Mouse (Mus musculus) megakaryocyte-erythroid progenitor cell, adult 5-6 weeks (primary cell): ENCODE measurements at regions not wholly inside any gene's neighbourhood (a gene's known extent, or its start where the extent isn't known, plus 50 kb on each side); places are given as distances from the start of the nearest gene placed in this dataset.
A peak's percentile ranks its signal among the peaks of the same experiment; 100 is the strongest.

ENCODE experiments used
- ATAC-seq: replicated peaks from 2 replicates; pipeline ENCODE4 v1.8.0; 2016; ENCODE audit warnings: mild to moderate bottlenecking, inconsistent platforms; ENCODE audit not compliant: severe bottlenecking, poor library complexity, low FRiP score, low TSS enrichment

- ATAC-seq: no peak
Observed at GRCm38 (mm10) chr2:9574651-9575050, 306.4 kb upstream of the 4930412O13Rik start.

- ATAC-seq: no peak
Observed at GRCm38 (mm10) chr2:9577868-9578267, 303.2 kb upstream of the 4930412O13Rik start.

- no peak for ATAC-seq
Observed at GRCm38 (mm10) chr2:9587389-9587788, 293.7 kb upstream of the 4930412O13Rik start.

- no peak for ATAC-seq
Observed at GRCm38 (mm10) chr2:9589200-9589599, 291.9 kb upstream of the 4930412O13Rik start.

GRCm38 (mm10) chr2:9592531-9592930 lies 288.5 kb upstream of the 4930412O13Rik start:
- no peak for ATAC-seq

GRCm38 (mm10) chr2:9593931-9594330 lies 287.1 kb upstream of the 4930412O13Rik start:
- peak; percentile 93 for ATAC-seq

- ATAC-seq: no peak
Observed at GRCm38 (mm10) chr2:9595236-9595850, 285.7 kb upstream of the 4930412O13Rik start.

GRCm38 (mm10) chr2:9596135-9596534 lies 284.9 kb upstream of the 4930412O13Rik start:
- ATAC-seq: no peak

GRCm38 (mm10) chr2:9604984-9605383 lies 276.1 kb upstream of the 4930412O13Rik start:
- no peak for ATAC-seq

- no peak for ATAC-seq
Observed at GRCm38 (mm10) chr2:9607547-9607946, 273.5 kb upstream of the 4930412O13Rik start.

GRCm38 (mm10) chr2:9614415-9614814 lies 266.6 kb upstream of the 4930412O13Rik start:
- no peak for ATAC-seq

GRCm38 (mm10) chr2:9616292-9616691 lies 264.8 kb upstream of the 4930412O13Rik start:
- ATAC-seq: no peak

GRCm38 (mm10) chr2:9620303-9621244 lies 260.5 kb upstream of the 4930412O13Rik start:
- no peak for ATAC-seq

- ATAC-seq: no peak
Observed at GRCm38 (mm10) chr2:9623702-9624101, 257.4 kb upstream of the 4930412O13Rik start.

- no peak for ATAC-seq
Observed at GRCm38 (mm10) chr2:9628026-9628425, 253.0 kb upstream of the 4930412O13Rik start.

GRCm38 (mm10) chr2:9632719-9633446 lies 248.2 kb upstream of the 4930412O13Rik start:
- no peak for ATAC-seq

- ATAC-seq: no peak
Observed at GRCm38 (mm10) chr2:9639262-9639661, 241.8 kb upstream of the 4930412O13Rik start.

GRCm38 (mm10) chr2:9641629-9642028 lies 239.4 kb upstream of the 4930412O13Rik start:
- ATAC-seq: no peak

GRCm38 (mm10) chr2:9642411-9642810 lies 238.6 kb upstream of the 4930412O13Rik start:
- no peak for ATAC-seq

GRCm38 (mm10) chr2:9646466-9646865 lies 234.6 kb upstream of the 4930412O13Rik start:
- ATAC-seq: no peak
